Mouse (Mus musculus): ENCODE results near the gene Thap8.

The Thap8 gene

GRCm38 (mm10) chr7:30286701-30287410 is 7.0 kb downstream of the Thap8 start:
- no peak for DNase-seq

- no peak for DNase-seq
These were observed 8.2 kb downstream of the Thap8 start for GRCm38 (mm10) chr7:30288046-30288445.

- DNase-seq, result no peak
These were observed 9.3 kb downstream of the Thap8 start for GRCm38 (mm10) chr7:30289071-30289713.

GRCm38 (mm10) chr7:30289714-30290399 is 10.0 kb downstream of the Thap8 start:
- no peak for DNase-seq

- DNase-seq, result peak; percentile 91
These were observed 11.6 kb downstream of the Thap8 start, which contains the start of gene Clip3 for GRCm38 (mm10) chr7:30291215-30292131. Clip3 (plus strand) TSS chr7:30291728.

GRCm38 (mm10) chr7:30293795-30294194 is 13.9 kb downstream of the Thap8 start:
- no peak for DNase-seq

- DNase-seq, result no peak
These were observed 14.4 kb downstream of the Thap8 start for GRCm38 (mm10) chr7:30294296-30294695.

GRCm38 (mm10) chr7:30295103-30295502 is 15.2 kb downstream of the Thap8 start:
- no peak for DNase-seq

- DNase-seq, result no peak
These were observed 16.9 kb downstream of the Thap8 start for GRCm38 (mm10) chr7:30296816-30297215.

GRCm38 (mm10) chr7:30297266-30297665 is 17.4 kb downstream of the Thap8 start:
- DNase-seq, result no peak

GRCm38 (mm10) chr7:30300914-30301313 is 21.0 kb downstream of the Thap8 start:
- DNase-seq, result no peak

GRCm38 (mm10) chr7:30306083-30306779 is 26.3 kb downstream of the Thap8 start:
- no peak for DNase-seq

GRCm38 (mm10) chr7:30308076-30309005 is 28.4 kb downstream of the Thap8 start, which contains the start of gene Alkbh6:
Alkbh6 (plus strand) TSS chr7:30308717.
- peak; percentile 94 for DNase-seq

GRCm38 (mm10) chr7:30309395-30310129 is 29.7 kb downstream of the Thap8 start:
- no peak for DNase-seq

GRCm38 (mm10) chr7:30310136-30310535 is 30.2 kb downstream of the Thap8 start:
- no peak for DNase-seq

GRCm38 (mm10) chr7:30313666-30314320 is 33.9 kb downstream of the Thap8 start:
- DNase-seq, result no peak

- DNase-seq, result no peak
These were observed 34.8 kb downstream of the Thap8 start, which contains the start of gene Syne4 for GRCm38 (mm10) chr7:30314721-30315155. Syne4 (plus strand) TSS chr7:30314807.

- no peak for DNase-seq
These were observed 36.0 kb downstream of the Thap8 start for GRCm38 (mm10) chr7:30315559-30316529.

Measured in right cerebral cortex, postnatal 25 days (tissue).